Mouse (Mus musculus) embryo, embryonic 10 days (tissue): ENCODE measurements around the gene Keap1.
"Not testable (repeated sequence)": the region's sequence is repeated elsewhere in the genome, so short reads cannot be mapped to it uniquely, and the experiment has no call there.

ENCODE experiments used
- DNase-seq: peaks from one replicate; pipeline ENCODE4 v3.0.0-alpha.2; 2015; ENCODE audit warnings: low spot score

The Keap1 gene

GRCm38 (mm10) chr9:21238733-21239464, at the start of gene Keap1:
Keap1 (minus strand) TSS chr9:21239361.
- DNase-seq = peak; percentile 89

- no peak for DNase-seq
Measured at GRCm38 (mm10) chr9:21288404-21289336, 49.5 kb upstream of the Keap1 start.

GRCm38 (mm10) chr9:21287571-21288402, 48.6 kb upstream of the Keap1 start, which contains the start of gene Kri1:
Kri1 (minus strand) TSS chr9:21287969.
- DNase-seq = peak; percentile 98

- DNase-seq = no peak
Measured at GRCm38 (mm10) chr9:21286753-21287152, 47.6 kb upstream of the Keap1 start.

- no peak for DNase-seq
Measured at GRCm38 (mm10) chr9:21283994-21284393, 44.8 kb upstream of the Keap1 start.

- no peak for DNase-seq
Measured at GRCm38 (mm10) chr9:21283591-21283990, 44.4 kb upstream of the Keap1 start.

GRCm38 (mm10) chr9:21277776-21278175, 38.6 kb upstream of the Keap1 start:
- no peak for DNase-seq

- no peak for DNase-seq
Measured at GRCm38 (mm10) chr9:21276307-21276706, 37.1 kb upstream of the Keap1 start.

- DNase-seq = no peak
Measured at GRCm38 (mm10) chr9:21275727-21276126, 36.6 kb upstream of the Keap1 start.

GRCm38 (mm10) chr9:21275013-21275710, 36.0 kb upstream of the Keap1 start:
- no peak for DNase-seq

- DNase-seq = no peak
Measured at GRCm38 (mm10) chr9:21274336-21274735, 35.2 kb upstream of the Keap1 start.

- DNase-seq = no peak
Measured at GRCm38 (mm10) chr9:21273520-21274228, 34.5 kb upstream of the Keap1 start.

- DNase-seq = no peak
Measured at GRCm38 (mm10) chr9:21273094-21273493, 33.9 kb upstream of the Keap1 start.

GRCm38 (mm10) chr9:21272391-21272790, 33.2 kb upstream of the Keap1 start:
- DNase-seq = no peak

GRCm38 (mm10) chr9:21269590-21269989, 30.4 kb upstream of the Keap1 start:
- not testable (repeated sequence) for DNase-seq

- DNase-seq = no peak
Measured at GRCm38 (mm10) chr9:21268305-21268704, 29.1 kb upstream of the Keap1 start.

GRCm38 (mm10) chr9:21266889-21267288, 27.7 kb upstream of the Keap1 start:
- no peak for DNase-seq

- no peak for DNase-seq
Measured at GRCm38 (mm10) chr9:21265611-21266010, 26.4 kb upstream of the Keap1 start.

GRCm38 (mm10) chr9:21265000-21265561, 25.9 kb upstream of the Keap1 start, which contains the start of gene Atg4d:
Atg4d (plus strand) TSS chr9:21265293.
- peak; percentile 100 for DNase-seq

- DNase-seq = peak; percentile 39
Measured at GRCm38 (mm10) chr9:21264272-21264999, 25.3 kb upstream of the Keap1 start.
